ENCODE assay signal across 12 mouse cellular contexts in genomic region chrX:140183003-140183402, GRCm38 (mm10).
DNase-seq lines count a peak whose midpoint lies in the region; ATAC-seq and TF ChIP-seq lines count a peak whose summit lies in the region.
"Had no signal": no experiment of that assay in that cellular context is flagged by ENCODE, and none has a peak within 500 bp of the region (broad histone marks: within the 10 kb centered on the region; RNA-seq: fewer than 3 reads in every experiment).

No protein-coding gene starts in this region.

- no peaks in the 10 kb centered on the region for H3K36me3 ChIP-seq in forebrain, postnatal 0 days (ENCODE audit: insufficient read depth)
- H3K36me3 ChIP-seq in forebrain, embryonic 10.5 days (replicated peaks) = no peaks in the 10 kb centered on the region
- no peaks in the 10 kb centered on the region for H3K36me3 ChIP-seq in lung, postnatal 0 days (ENCODE audit: insufficient read depth, low read length)
- no peaks in the 10 kb centered on the region for H3K36me3 ChIP-seq in hindbrain, embryonic 16.5 days (ENCODE audit: control insufficient read depth, insufficient read depth, low read length)
- H3K36me3 ChIP-seq: G1E; liver, embryonic 13.5 days had no signal

- H3K9ac ChIP-seq in forebrain, postnatal 0 days = no peak overlapping the region
- H3K9ac ChIP-seq in lung, postnatal 0 days (replicated peaks; ENCODE audit: low read depth) = no peak overlapping the region
- H3K9ac ChIP-seq in hindbrain, embryonic 16.5 days (ENCODE audit: low read depth, low read length) = no peak overlapping the region
- H3K9ac ChIP-seq: liver, embryonic 13.5 days had no signal

- 90% methylated on average over 3 of the region's 3 CpGs for WGBS in forebrain, postnatal 0 days
- WGBS in forebrain, embryonic 10.5 days = 93% methylated on average over 3 of the region's 3 CpGs
- WGBS in lung, postnatal 0 days = 96% methylated on average over 3 of the region's 3 CpGs
- 92% methylated on average over 3 of the region's 3 CpGs for WGBS in hindbrain, embryonic 16.5 days

- intact Hi-C loops in gastrocnemius, postnatal 14 days (cut with DNase I; ENCODE audit: low total_unique reads) = no loop called here

- DNase-seq in forebrain, postnatal 0 days = no peak
- DNase-seq in forebrain, embryonic 10.5 days (ENCODE audit: extremely low spot score, low spot score) = no peak
- peak; percentile 7 for DNase-seq in lung, postnatal 0 days (ENCODE audit: low spot score)
- no peak for DNase-seq in lung, postnatal 10 days
- peak; percentile 13 for DNase-seq in NIH3T3 (ENCODE audit: low read depth)
- peak; percentile 10 for DNase-seq in retina, embryonic 14.5 days (ENCODE audit: low spot score)
- no peak for DNase-seq in gastrocnemius, postnatal 14 days
- DNase-seq: layer of hippocampus, adult 9-11 months; liver, embryonic 13.5 days had no signal

- peak; percentile 24 for TF ChIP-seq CTCF in forebrain, postnatal 0 days (IDR thresholded peaks at IDR 0.05; ENCODE audit: low read depth)
- TF ChIP-seq CTCF in lung, postnatal 0 days (IDR thresholded peaks at IDR 0.05) = peak; percentile 57

- no peaks in the 10 kb centered on the region for H3K27me3 ChIP-seq in forebrain, postnatal 0 days (ENCODE audit: insufficient read depth, low read length)
- H3K27me3 ChIP-seq in forebrain, embryonic 10.5 days (ENCODE audit: poor library complexity, severe bottlenecking) = peaks cover 96% of the 10 kb centered on the region
- no peaks in the 10 kb centered on the region for H3K27me3 ChIP-seq in lung, postnatal 0 days (replicated peaks; ENCODE audit: insufficient read depth, low read length)
- no peaks in the 10 kb centered on the region; the same call in 1 of the 2 replicates for H3K27me3 ChIP-seq in hindbrain, embryonic 16.5 days (replicated peaks; ENCODE audit: control insufficient read depth, insufficient read depth, low read length)
- H3K27me3 ChIP-seq: liver, embryonic 13.5 days had no signal

- no peak for ATAC-seq in forebrain, postnatal 0 days
- ATAC-seq in lung, postnatal 0 days = no peak
- no peak for ATAC-seq in hindbrain, embryonic 16.5 days
- ATAC-seq: forebrain, embryonic 14.5 days had no signal

- no peak overlapping the region for H3K4me2 ChIP-seq in forebrain, postnatal 0 days (ENCODE audit: low read depth)
- no peak overlapping the region for H3K4me2 ChIP-seq in lung, postnatal 0 days (replicated peaks; ENCODE audit: low read depth, low read length)
- H3K4me2 ChIP-seq in hindbrain, embryonic 16.5 days (ENCODE audit: low read length) = no peak overlapping the region
- H3K4me2 ChIP-seq: liver, embryonic 13.5 days had no signal

- no peaks in the 10 kb centered on the region for H3K9me3 ChIP-seq in forebrain, postnatal 0 days (ENCODE audit: low read length)
- H3K9me3 ChIP-seq in forebrain, embryonic 10.5 days = no peaks in the 10 kb centered on the region
- H3K9me3 ChIP-seq in lung, postnatal 0 days (ENCODE audit: low read length) = no peaks in the 10 kb centered on the region
- no peaks in the 10 kb centered on the region for H3K9me3 ChIP-seq in hindbrain, embryonic 16.5 days (ENCODE audit: control insufficient read depth, low read length)
- H3K9me3 ChIP-seq: G1E; liver, embryonic 13.5 days had no signal

- no peak for TF ChIP-seq EP300 in lung, postnatal 0 days (IDR thresholded peaks at IDR 0.05)

- H3K4me1 ChIP-seq in forebrain, postnatal 0 days (ENCODE audit: insufficient read depth) = no peaks in the 10 kb centered on the region
- H3K4me1 ChIP-seq in forebrain, embryonic 10.5 days = no peaks in the 10 kb centered on the region
- no peaks in the 10 kb centered on the region for H3K4me1 ChIP-seq in lung, postnatal 0 days (ENCODE audit: insufficient read depth, low read depth, low read length)
- no peaks in the 10 kb centered on the region for H3K4me1 ChIP-seq in hindbrain, embryonic 16.5 days (ENCODE audit: control insufficient read depth, insufficient read depth, low read depth, low read length)
- H3K4me1 ChIP-seq: liver, embryonic 13.5 days had no signal

- no peak overlapping the region for H3K4me3 ChIP-seq in forebrain, postnatal 0 days (ENCODE audit: low read depth, low read length)
- no peak overlapping the region for H3K4me3 ChIP-seq in forebrain, embryonic 10.5 days
- no peak overlapping the region for H3K4me3 ChIP-seq in lung, postnatal 0 days (ENCODE audit: low read depth, low read length)
- H3K4me3 ChIP-seq in hindbrain, embryonic 16.5 days (ENCODE audit: low read length) = no peak overlapping the region
- H3K4me3 ChIP-seq: liver, embryonic 13.5 days had no signal

- no peak overlapping the region for H3K27ac ChIP-seq in forebrain, postnatal 0 days (ENCODE audit: low read depth, low read length)
- H3K27ac ChIP-seq in forebrain, embryonic 10.5 days = no peak overlapping the region
- no peak overlapping the region for H3K27ac ChIP-seq in lung, postnatal 0 days (ENCODE audit: low read length)
- no peak overlapping the region for H3K27ac ChIP-seq in hindbrain, embryonic 16.5 days (ENCODE audit: low read depth, low read length)
- H3K27ac ChIP-seq: liver, embryonic 13.5 days had no signal

Comparison
In these comparisons a context has a peak if more than half of its experiments do, and no peak if none do; other contexts are left out.
1. DNase-seq: peak in lung, postnatal 0 days (single experiment), NIH3T3 (single experiment) and retina, embryonic 14.5 days (single experiment); none in forebrain, postnatal 0 days (single experiment), forebrain, embryonic 10.5 days (single experiment), lung, postnatal 10 days (single experiment) and gastrocnemius, postnatal 14 days (single experiment).